Mouse (Mus musculus) forebrain, embryonic 12.5 days (tissue): ENCODE measurements around the gene Slit2. TPM values are rescaled to one million over a fixed set of nuclear protein-coding genes. Genes with fewer than 3 reads are reported as not detected.
A peak's percentile ranks its signal among the peaks of the same experiment; 100 is the strongest.

Experiments
- ATAC-seq: fragments of 200-750 bp; cut with Nextera tagmentation; 2 replicates; pipeline ENCODE4 v1.8.0; 2017; ENCODE audit warnings: moderate TSS enrichment; ENCODE audit not compliant: low FRiP score
- H3K27ac ChIP-seq: fragments of 300-500 bp; sonication (generic); 2 replicates; pipeline ENCODE4 v1.5.1; 2016; ENCODE audit warnings: mild to moderate bottlenecking
- H3K27me3 ChIP-seq: fragments of 300-500 bp; sonication (generic); 2 replicates; pipeline ENCODE4 v1.6.1; 2016; ENCODE audit warnings: mild to moderate bottlenecking
- H3K36me3 ChIP-seq: fragments of 300-500 bp; sonication (generic); replicated peaks from 2 replicates; pipeline ENCODE4 v1.6.1; 2016; ENCODE audit warnings: mild to moderate bottlenecking
- H3K4me1 ChIP-seq: fragments of 300-500 bp; sonication (generic); 2 replicates; pipeline ENCODE4 v1.6.1; 2016
- H3K4me2 ChIP-seq: fragments of 300-500 bp; sonication (generic); 2 replicates; pipeline ENCODE4 v1.6.1; 2016; ENCODE audit warnings: mild to moderate bottlenecking, moderate library complexity
- H3K4me3 ChIP-seq: fragments of 300-500 bp; sonication (generic); replicated peaks from 2 replicates; pipeline ENCODE4 v1.5.1; 2016; ENCODE audit warnings: mild to moderate bottlenecking
- H3K9ac ChIP-seq: fragments of 300-500 bp; sonication (generic); 2 replicates; pipeline ENCODE4 v1.6.1; 2016; ENCODE audit warnings: mild to moderate bottlenecking
- H3K9me3 ChIP-seq: fragments of 300-500 bp; sonication (generic); 2 replicates; pipeline ENCODE4 v1.6.1; 2016
- WGBS: fragments of 180-500 bp; shearing (Covaris S2); methylation state at CpG from one replicate; pipeline ENCODE4 v1.1.7; 2016; 5-methylcytosine and 5-hydroxymethylcytosine counted together
- polyA plus RNA-seq: library from polyadenylated mRNA; unstranded; fragments of >200 nt; fragmentation: Nextera tagmentation; extraction: Ambion mirVana; gene quantifications from 2 replicates; pipeline ENCODE4 v1.2.1, GENCODE M21; 2016

Slit2 gene
- polyA plus RNA-seq, 1 experiment from 2014 or later = 35.5 TPM

DNA sequence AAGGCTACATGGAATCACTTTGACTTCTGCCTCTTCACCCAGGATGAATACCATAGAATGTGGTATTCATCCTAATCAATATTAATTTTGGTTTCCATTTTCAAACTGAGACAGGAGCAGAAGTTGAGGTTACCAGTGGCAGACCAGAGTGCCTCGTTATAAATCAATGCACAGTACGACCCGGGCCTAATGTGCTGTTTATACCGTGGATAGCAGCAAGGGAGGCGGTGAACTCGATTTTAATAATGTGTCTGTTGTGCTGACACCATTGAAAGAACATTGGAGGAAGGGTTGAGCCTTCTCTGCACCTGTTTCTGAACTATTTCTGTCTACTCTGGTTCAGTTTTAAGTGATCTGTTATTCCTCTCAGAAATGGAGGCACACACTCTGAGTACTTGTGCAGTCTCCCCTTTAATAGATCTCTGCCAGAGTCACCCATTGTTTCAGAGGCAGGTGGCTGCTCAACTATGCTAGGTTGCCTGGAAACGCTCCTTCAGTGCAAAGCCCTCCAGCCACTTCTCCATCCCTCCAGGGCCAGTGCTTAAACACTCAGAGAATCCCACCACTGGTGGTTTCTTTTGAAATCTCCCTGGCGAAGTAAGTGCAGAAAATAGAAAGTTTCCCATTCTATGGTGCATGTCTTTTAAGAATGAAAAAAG lies 98.4 kb downstream of the Slit2 start:
- Histone ChIP-seq H3K27ac (peak overlapping the region; percentile 33; the same call in 1 of the 2 replicates), H3K9me3 (no peaks in the 10 kb centered on the region), H3K4me2 (no peak overlapping the region), H3K4me1 (peaks cover 6% of the 10 kb centered on the region), H3K36me3 (no peaks in the 10 kb centered on the region), H3K9ac (no peak overlapping the region), H3K27me3 (no peaks in the 10 kb centered on the region), H3K4me3 (no peak overlapping the region)
- ATAC-seq = peak; percentile 87
- 27% methylated on average over 8 of the region's 8 CpGs for WGBS

DNA sequence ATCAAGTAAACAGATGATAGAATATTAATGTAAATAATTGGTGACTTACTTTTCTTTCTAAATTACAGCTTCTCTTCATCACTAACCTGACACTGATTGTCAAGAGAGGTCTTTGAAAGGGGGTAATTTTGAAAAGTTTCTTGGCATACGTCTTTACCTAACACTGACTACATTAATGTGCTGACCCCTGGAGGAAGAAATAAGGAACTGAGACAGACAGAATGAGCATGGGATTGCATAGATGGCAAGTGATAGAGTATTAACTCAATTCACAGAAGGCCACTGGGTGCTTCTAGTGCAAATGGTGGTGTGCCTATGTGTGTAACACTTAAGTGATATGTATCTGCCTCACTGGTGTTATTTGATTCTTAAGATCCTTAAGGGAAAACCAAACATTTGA lies 130.5 kb downstream of the Slit2 start:
- ATAC-seq = peak; percentile 59; the same call in 1 of the 2 replicates
- Histone ChIP-seq H3K9ac (no peak overlapping the region), H3K9me3 (no peaks in the 10 kb centered on the region), H3K27me3 (no peaks in the 10 kb centered on the region), H3K4me2 (no peak overlapping the region), H3K27ac (no peak overlapping the region), H3K36me3 (no peaks in the 10 kb centered on the region), H3K4me3 (no peak overlapping the region), H3K4me1 (peaks cover 16% of the 10 kb centered on the region)
- WGBS = 17% methylated on average over 1 of the region's 1 CpGs

DNA sequence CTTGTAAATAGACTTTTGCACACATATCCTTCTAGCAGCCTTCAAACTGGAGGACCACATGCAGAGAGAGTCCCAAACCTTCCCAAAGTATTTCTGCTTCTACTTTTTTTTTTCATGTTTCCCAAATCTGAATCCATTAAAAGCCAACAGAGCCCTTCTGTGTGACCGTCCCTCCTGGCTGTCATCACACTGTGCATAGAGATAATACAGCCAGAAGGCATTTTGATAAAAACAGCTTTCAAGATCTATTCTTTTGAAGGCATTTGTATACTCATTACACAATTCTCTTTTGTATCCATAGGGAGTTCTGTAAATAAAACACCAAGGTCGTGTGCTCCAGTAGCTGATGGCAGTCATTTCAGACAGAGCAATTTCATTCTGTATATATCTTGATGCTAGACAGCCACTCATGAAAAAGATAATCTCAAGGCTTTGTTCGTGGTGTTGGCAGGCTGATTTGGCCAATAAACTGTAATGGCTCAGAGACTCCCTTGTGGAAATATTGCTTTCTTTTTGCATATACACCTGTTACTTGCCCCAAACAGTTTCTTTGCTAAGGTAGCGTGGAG lies 132.1 kb downstream of the Slit2 start:
- no peaks in the 10 kb centered on the region for H3K36me3 ChIP-seq
- no peaks in the 10 kb centered on the region for H3K9me3 ChIP-seq
- no peak overlapping the region for H3K9ac ChIP-seq
- ATAC-seq = no peak
- no peaks in the 10 kb centered on the region for H3K27me3 ChIP-seq
- peaks cover 16% of the 10 kb centered on the region for H3K4me1 ChIP-seq
- no peak overlapping the region for H3K27ac ChIP-seq
- H3K4me2 ChIP-seq = no peak overlapping the region
- no peak overlapping the region for H3K4me3 ChIP-seq
- 45% methylated on average over 4 of the region's 4 CpGs for WGBS

DNA sequence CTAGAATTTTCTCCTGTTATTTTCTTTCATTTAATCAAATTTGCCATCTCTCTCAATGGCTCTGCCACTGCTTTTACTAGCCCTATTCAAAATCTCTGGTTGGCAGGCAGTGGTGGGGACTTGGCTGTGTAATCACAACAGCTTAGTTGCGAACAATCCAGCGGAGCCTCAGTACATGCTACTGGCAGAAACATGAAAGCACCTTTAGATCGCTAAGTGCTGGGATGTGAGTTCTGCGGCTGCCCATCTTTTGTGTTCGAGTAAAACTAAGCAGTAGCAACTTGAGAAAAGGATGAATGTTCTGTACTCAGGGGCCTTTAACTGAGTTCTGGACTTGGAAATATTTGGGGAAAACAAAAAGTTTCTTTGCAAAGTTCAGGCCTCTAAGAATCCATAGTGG lies 139.7 kb downstream of the Slit2 start:
- Histone ChIP-seq H3K4me1 (peaks cover 4% of the 10 kb centered on the region; the same call in 1 of the 2 replicates), H3K27me3 (no peaks in the 10 kb centered on the region), H3K4me3 (no peak overlapping the region), H3K9me3 (no peaks in the 10 kb centered on the region), H3K4me2 (no peak overlapping the region), H3K27ac (no peak overlapping the region), H3K9ac (no peak overlapping the region), H3K36me3 (no peaks in the 10 kb centered on the region)
- WGBS = 20% methylated on average over 5 of the region's 5 CpGs
- ATAC-seq = peak; percentile 50; the same call in 1 of the 2 replicates

GRCm38 (mm10) chr5:48125770-48126423 lies 143.0 kb downstream of the Slit2 start:
- Histone ChIP-seq H3K36me3 (no peaks in the 10 kb centered on the region), H3K27ac (no peak overlapping the region), H3K4me3 (no peak overlapping the region), H3K9ac (no peak overlapping the region), H3K27me3 (no peaks in the 10 kb centered on the region), H3K4me2 (no peak overlapping the region), H3K4me1 (peaks cover 2% of the 10 kb centered on the region; the same call in 1 of the 2 replicates), H3K9me3 (no peaks in the 10 kb centered on the region)
- ATAC-seq = 0 out of 2 replicates have a peak, but pooled peaks have one; percentile 51
- WGBS = 72% methylated on average over 3 of the region's 3 CpGs

DNA sequence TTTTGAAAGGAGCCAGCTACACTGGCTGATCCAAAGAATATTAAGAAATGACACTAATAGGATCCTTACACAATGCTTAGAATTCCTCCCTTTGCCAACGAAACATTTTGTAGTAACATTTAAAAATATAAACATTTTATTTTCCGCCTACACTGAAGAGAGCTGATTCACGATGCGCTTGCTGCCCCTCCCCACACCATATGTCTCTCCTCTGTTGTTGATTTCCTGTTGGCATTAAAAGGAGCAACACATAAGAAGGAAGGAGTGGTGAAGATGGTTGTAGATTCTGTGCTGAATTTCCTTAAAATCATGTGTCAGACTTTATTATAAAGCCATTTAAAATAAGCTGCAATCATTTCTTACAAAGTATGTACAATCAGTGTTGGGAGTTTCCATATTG lies 147.0 kb downstream of the Slit2 start:
- Histone ChIP-seq H3K27ac (no peak overlapping the region), H3K4me3 (no peak overlapping the region), H3K9ac (no peak overlapping the region), H3K27me3 (no peaks in the 10 kb centered on the region), H3K36me3 (no peaks in the 10 kb centered on the region), H3K4me2 (no peak overlapping the region), H3K9me3 (no peaks in the 10 kb centered on the region), H3K4me1 (no peaks in the 10 kb centered on the region)
- WGBS = 86% methylated on average over 4 of the region's 4 CpGs
- no peak for ATAC-seq

GRCm38 (mm10) chr5:48136571-48136970 lies 153.6 kb downstream of the Slit2 start:
- Histone ChIP-seq H3K9ac (no peak overlapping the region), H3K9me3 (no peaks in the 10 kb centered on the region), H3K4me3 (no peak overlapping the region), H3K27me3 (peaks cover 37% of the 10 kb centered on the region), H3K36me3 (no peaks in the 10 kb centered on the region), H3K4me1 (peaks cover 19% of the 10 kb centered on the region), H3K4me2 (no peak overlapping the region), H3K27ac (no peak overlapping the region)
- WGBS = 10% methylated on average over 3 of the region's 3 CpGs
- peak; percentile 39; the same call in 1 of the 2 replicates for ATAC-seq

- peaks cover 29% of the 10 kb centered on the region for H3K4me1 ChIP-seq
- no peak overlapping the region for H3K4me3 ChIP-seq
- no peak overlapping the region for H3K9ac ChIP-seq
- WGBS = 1% methylated on average over 8 of the region's 8 CpGs
- no peak overlapping the region for H3K27ac ChIP-seq
- no peaks in the 10 kb centered on the region for H3K9me3 ChIP-seq
- ATAC-seq = no peak
- H3K4me2 ChIP-seq = no peak overlapping the region
- H3K36me3 ChIP-seq = no peaks in the 10 kb centered on the region
- H3K27me3 ChIP-seq = peaks cover 48% of the 10 kb centered on the region
Measured at GRCm38 (mm10) chr5:48138849-48139487, 156.0 kb downstream of the Slit2 start.

DNA sequence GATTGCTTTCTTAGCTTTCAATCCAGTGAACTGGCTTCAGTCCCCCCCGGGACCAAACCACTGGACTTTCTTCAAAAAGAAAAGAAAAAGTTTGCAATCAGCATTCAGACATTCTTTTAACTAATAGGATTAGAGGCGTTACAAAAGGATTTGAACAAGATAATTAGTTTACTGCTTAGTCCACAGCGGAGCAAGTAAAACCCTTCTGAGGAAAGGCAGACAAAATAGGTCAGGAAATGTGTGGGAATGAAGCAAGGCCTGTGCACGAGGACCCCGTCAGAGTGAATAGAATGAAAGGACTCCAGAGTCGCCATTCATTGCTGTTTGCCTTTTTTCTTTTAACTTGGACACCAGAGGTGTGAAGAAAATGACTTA lies 156.5 kb downstream of the Slit2 start:
- no peak overlapping the region for H3K4me3 ChIP-seq
- ATAC-seq = peak; percentile 42; the same call in 1 of the 2 replicates
- H3K4me1 ChIP-seq = peaks cover 29% of the 10 kb centered on the region
- WGBS = 1% methylated on average over 6 of the region's 6 CpGs
- no peaks in the 10 kb centered on the region for H3K36me3 ChIP-seq
- H3K27me3 ChIP-seq = peaks cover 53% of the 10 kb centered on the region
- no peaks in the 10 kb centered on the region for H3K9me3 ChIP-seq
- no peak overlapping the region for H3K27ac ChIP-seq
- no peak overlapping the region for H3K9ac ChIP-seq
- no peak overlapping the region for H3K4me2 ChIP-seq

DNA sequence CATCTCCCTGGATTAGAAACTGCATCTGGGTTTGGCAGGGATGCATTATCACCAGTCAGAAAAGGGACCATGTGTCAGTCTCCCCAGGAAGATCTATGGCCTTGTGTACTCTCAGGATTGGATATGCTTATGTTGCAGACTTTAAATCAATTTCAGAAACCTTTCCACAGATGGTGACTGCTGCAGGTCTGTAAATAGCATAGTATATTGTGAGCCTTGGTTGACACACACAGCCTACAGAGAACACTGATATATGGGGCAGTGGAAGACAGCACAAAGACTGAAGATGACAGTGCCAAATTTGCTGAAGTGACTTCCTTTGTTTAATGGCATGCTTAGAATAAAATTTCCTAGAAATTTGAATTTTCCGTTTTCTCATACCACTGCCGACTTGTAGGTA lies 163.1 kb downstream of the Slit2 start:
- no peak overlapping the region for H3K4me3 ChIP-seq
- no peaks in the 10 kb centered on the region for H3K36me3 ChIP-seq
- no peak overlapping the region for H3K4me2 ChIP-seq
- ATAC-seq = no peak
- H3K9ac ChIP-seq = no peak overlapping the region
- no peak overlapping the region for H3K27ac ChIP-seq
- WGBS = 94% methylated on average over 2 of the region's 2 CpGs
- H3K9me3 ChIP-seq = no peaks in the 10 kb centered on the region
- peaks cover 22% of the 10 kb centered on the region for H3K27me3 ChIP-seq
- H3K4me1 ChIP-seq = peaks cover 10% of the 10 kb centered on the region; the same call in 1 of the 2 replicates

GRCm38 (mm10) chr5:48160829-48161228 lies 177.9 kb downstream of the Slit2 start:
- H3K36me3 ChIP-seq = no peaks in the 10 kb centered on the region
- no peak for ATAC-seq
- H3K4me1 ChIP-seq = no peaks in the 10 kb centered on the region
- WGBS = 92% methylated on average over 3 of the region's 3 CpGs
- H3K27me3 ChIP-seq = no peaks in the 10 kb centered on the region
- H3K4me3 ChIP-seq = no peak overlapping the region
- no peaks in the 10 kb centered on the region for H3K9me3 ChIP-seq
- H3K4me2 ChIP-seq = no peak overlapping the region
- H3K9ac ChIP-seq = no peak overlapping the region
- no peak overlapping the region for H3K27ac ChIP-seq

- Histone ChIP-seq H3K27me3 (no peaks in the 10 kb centered on the region), H3K4me3 (no peak overlapping the region), H3K9me3 (no peaks in the 10 kb centered on the region), H3K4me1 (no peaks in the 10 kb centered on the region), H3K27ac (no peak overlapping the region), H3K9ac (no peak overlapping the region), H3K4me2 (no peak overlapping the region), H3K36me3 (no peaks in the 10 kb centered on the region)
- WGBS = 65% methylated on average over 9 of the region's 9 CpGs
- ATAC-seq = no peak
Measured at GRCm38 (mm10) chr5:48181646-48182302, 198.8 kb downstream of the Slit2 start.
